Mouse (Mus musculus): ENCODE results near the gene Znrd1. TPM values are rescaled to one million over a fixed set of nuclear protein-coding genes. Genes with fewer than 3 reads are reported as not detected.
A peak's percentile ranks its signal among the peaks of the same experiment; 100 is the strongest.
"Not testable (repeated sequence)": the region's sequence is repeated elsewhere in the genome, so short reads cannot be mapped to it uniquely, and the experiment has no call there.

Gene Znrd1
- total RNA-seq (2021), result 10 to 100 TPM; 24.1 to 27.6 TPM

DNA sequence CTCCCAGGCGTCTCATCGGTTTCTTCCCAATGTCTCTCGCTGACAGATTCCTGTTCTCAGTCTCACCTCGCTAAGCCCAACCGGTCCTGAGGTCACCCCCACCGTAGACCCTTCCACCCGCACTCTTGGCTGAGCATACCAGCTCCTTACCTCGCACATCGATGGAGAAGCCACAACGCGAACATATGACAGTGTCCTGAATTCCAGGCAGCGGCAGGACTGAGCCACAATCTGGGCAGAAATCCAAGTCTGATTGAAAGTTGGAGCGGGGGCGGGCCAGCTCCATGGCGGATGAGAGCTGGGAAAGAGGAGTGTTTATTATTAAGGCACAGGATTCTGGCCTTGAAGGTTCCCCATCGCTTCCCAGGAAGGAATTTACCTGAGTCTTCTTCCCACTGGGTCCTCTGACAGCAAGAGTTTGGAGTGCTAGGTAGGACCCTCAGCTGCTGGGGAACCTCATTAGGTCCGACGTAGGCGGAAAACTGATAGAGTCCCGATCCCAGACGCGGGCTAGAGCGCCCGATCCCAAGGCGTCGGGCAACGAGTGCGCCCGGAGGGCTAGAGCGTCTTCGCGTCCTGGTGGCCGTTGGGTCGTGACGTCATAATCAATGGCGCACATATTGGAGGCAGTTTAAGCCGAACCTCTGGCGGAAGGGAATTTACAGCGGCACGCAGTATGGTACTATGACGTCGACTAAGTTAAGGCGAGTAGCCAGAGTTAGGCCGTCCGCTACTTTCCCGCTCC is at the start of gene Znrd1, which contains the start of gene Znrd1as:
TSS of gene Znrd1 (minus strand) at position 561 of the 745 bp plus-strand sequence.
TSS of gene Znrd1as (plus strand) at position 594 of the 745 bp plus-strand sequence.
- intact Hi-C loops (cut with DNase I), result loop anchor here (2.0 to 5.0 kb wide), 3 partner anchors 43 to 121 kb away; partner anchors contain the start of genes Gabbr1 and Trim26
- peak; percentile 90 to 95 for DNase-seq

DNA sequence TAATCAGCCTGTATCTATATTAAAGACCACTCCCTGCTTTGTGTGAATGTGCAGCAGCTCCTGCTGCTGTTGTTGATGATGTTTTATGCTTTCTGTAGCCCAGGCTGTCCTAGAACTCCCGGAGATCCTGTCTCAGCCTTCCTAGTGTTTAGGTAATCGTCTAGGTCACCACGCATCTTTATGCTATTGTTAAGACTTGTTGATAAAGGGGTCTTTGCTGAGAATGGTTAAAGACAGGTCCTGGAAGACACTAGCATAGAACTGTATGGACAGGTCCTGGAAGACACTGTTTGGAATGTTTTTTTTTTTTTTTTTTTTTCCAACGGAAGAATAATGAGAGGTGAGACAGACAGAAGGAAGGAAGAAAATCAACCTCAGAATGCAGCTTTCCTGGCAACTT is 45.0 kb upstream of the Znrd1 start:
- DNase-seq, result no peak
- intact Hi-C loops (cut with DNase I), result loop anchor here (2.0 kb wide), 1 partner anchor 43 kb away; no protein-coding TSS in a partner anchor

DNA sequence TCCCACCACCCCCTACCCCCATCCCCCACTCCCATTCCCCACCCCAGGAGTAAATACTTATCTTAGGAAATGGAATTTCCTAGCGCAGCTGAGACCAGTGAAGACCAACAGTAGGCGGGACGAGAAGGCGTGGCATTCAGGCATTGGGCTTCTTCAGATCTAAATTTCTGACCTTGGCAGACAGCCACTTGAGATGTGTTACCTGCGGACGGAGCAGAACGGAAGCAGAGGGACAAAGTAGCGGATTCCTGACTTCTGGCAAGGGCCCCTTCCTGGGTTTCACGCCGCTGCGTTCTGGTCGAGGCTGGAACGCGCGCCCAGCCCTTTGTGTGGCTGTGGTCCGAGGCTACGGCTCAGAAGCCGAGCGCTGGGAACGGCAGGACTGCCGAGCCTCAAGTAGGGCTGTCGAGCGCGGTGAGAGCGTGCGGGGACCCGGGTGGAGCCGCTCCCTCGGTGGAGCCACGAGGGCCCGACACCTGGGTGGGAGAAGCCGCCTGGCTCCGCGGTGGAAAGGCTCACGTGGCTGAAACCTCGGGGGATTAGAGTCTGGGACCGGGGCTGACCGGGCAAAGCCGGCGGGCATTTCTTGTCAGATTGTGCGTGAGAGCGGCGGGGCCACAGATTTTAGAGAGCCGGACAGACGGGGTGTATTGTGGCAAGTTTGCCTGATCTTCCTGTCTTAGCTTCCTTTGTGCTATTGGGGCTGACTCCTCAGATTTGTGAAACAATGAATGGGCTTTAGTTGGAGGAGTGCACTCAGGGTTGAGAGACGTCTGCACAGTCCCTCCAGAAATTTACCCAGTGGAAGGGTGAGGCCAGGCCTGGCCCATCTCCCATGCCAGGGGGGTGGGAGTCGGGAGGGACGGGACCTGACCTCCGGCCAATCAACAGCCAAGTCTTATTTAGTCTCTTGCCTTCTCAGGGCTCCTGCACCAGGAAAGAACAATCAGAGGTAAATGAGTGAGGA is 44.3 kb upstream of the Znrd1 start:
- peak; percentile 43 for DNase-seq
- intact Hi-C loops (cut with DNase I), result loop anchor here (2.0 kb wide), 1 partner anchor 44 kb away; no protein-coding TSS in a partner anchor

DNA sequence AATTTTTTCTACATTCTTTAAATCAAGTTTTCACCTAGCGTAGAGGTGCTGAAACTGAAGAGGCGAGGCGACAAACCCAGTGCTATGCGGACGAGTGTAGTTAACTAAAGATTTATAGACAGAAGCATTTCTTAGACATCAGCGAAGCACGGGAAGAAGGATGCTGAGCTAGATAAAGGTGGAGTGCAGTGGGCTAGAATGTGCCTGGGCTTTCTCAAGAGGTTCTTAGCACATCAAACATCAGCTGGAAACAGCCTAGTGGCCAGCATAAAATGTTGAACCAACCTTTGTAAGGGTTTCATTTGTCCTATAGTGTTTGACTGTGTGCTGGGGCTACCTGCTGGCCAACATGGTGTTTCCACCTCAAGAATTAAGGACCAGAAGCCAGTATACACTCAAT is 42.5 kb upstream of the Znrd1 start, which contains the start of gene Zfp57:
TSS of gene Zfp57 (plus strand) at position 301 of the 400 bp plus-strand sequence.
- DNase-seq, result no peak
- intact Hi-C loops (cut with DNase I), result no loop called here

DNA sequence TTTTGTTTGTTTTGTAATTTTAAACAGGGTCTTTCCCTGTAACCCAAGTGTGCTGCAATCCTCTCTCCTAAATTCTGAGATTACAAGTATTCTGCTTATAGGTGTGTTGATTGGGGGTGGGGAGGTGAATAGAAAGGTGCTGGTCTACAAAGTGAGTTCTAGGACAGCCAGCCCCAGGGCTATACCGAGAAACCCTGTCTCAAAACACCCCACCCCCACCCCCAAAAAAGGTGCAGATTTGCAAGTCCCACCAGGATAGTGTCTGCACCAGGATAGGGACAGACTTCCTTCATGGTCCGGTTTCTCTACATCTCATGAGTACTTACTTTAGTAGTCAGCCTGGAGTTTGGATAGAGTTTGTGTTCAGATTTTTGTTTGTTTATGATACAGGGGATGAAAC is 40.1 kb upstream of the Znrd1 start:
- intact Hi-C loops (cut with DNase I), result loop anchor here (5.0 kb wide), 1 partner anchor 106 kb away; the partner anchor contains the start of gene Trim40
- DNase-seq, result no peak

DNA sequence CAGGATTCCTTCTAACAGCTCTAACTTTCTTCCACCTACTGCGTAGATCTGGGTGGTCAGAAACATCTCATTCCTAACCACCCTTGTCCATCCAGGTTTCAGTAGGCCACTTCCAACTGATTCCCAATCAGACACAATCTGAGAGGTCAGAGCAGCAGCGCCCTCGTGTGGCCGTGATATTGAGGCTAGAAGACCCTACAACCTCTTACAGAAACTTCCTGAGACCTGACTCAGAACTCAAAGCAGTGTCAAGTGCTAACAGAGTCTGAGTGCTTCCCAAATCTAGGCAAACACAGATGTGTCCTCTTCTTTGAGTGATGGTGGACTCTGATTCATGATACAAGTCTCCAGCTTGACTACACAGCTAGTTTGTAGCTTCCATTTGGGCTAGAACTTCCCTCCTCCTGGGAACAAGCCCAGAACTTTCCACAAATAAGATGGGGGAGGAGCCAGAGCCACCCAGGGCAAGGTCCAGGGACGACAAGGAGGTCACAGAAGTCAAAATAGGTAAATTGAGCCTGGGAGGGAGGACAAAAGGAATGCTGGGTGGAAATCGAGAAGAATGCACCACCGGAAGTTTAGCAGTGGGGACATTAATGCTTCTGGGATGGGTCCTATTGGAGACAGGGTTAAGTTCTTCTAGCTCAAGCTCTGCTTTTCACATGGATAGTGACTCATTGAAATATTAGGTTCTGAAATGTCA is 38.8 kb upstream of the Znrd1 start:
- intact Hi-C loops (cut with DNase I), result loop anchor here (1.0 to 5.0 kb wide), 2 partner anchors 82 to 105 kb away; partner anchors contain the start of gene Trim40

DNA sequence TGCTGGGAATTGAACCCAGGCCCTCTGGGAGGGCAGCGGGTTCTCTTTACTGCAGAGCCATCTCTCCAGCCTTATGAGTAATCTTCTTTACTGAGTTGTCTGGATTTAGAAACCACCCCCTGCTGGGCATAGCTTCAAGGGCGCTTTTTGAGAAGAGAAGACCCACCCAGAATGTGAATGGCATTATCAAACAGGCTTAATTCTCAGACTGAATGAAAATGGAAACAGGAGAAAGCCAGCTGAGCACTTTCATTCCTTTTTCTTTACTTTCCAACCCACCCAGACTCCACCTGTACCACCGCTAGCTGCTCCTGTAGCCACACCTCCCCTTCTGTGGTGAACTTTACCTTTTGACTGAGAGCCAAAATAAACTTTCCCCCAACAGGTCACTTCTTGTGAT is 37.1 kb upstream of the Znrd1 start:
- no peak for DNase-seq
- intact Hi-C loops (cut with DNase I), result loop anchor here (5.0 kb wide), 1 partner anchor 103 kb away; the partner anchor contains the start of gene Trim40

More for the DNA sequence above, 38.8 kb upstream of the Znrd1 start:
- DNase-seq, result peak; percentile 76 to 85

DNA sequence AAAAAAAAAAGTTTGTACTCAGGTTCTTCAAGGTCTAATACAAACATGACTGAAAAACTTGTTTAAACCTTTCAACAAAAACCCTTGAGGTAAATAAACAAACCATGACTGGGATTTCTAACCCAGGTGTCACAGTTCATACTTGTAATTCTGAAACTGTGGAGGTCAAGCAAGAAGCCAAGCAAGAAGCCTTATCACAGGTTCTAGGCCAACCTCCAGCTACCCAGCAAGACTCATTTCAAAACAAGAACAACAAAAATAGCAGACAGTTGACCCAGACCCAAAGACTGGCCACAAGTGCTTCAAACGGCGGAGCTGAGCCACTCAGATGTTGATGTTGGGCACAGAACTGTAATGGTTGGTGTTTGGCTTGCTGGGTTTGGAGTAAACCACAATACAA is 36.2 kb upstream of the Znrd1 start:
- intact Hi-C loops (cut with DNase I), result no loop called here
- DNase-seq, result no peak

DNA sequence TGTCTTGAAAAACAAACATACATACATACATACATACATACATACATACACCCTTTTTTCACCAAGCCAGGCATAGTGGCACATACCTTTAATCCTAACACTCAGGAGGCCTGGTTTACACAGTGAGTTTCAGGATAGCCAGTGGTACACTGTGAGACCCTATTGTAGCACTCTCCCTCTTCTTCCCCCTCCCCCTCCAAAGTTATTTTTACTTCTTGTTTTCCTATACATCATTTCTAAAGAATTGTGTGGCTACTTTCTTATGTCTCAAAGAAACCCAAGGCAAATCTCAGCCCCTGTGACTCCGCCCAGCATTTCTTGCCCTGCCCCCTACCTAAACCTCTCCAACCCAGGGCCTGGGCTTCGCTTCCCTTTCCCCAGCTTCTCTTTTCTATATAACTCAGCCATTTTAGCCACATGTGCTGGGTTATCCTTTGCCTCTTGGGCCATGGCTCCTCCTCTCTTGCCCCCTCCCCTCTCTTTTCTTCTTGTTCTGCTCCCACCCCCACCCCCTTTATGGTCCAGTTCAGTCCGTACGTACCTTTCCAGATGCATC is 35.5 kb upstream of the Znrd1 start:
- intact Hi-C loops (cut with DNase I), result no loop called here
- DNase-seq, result no peak

DNA sequence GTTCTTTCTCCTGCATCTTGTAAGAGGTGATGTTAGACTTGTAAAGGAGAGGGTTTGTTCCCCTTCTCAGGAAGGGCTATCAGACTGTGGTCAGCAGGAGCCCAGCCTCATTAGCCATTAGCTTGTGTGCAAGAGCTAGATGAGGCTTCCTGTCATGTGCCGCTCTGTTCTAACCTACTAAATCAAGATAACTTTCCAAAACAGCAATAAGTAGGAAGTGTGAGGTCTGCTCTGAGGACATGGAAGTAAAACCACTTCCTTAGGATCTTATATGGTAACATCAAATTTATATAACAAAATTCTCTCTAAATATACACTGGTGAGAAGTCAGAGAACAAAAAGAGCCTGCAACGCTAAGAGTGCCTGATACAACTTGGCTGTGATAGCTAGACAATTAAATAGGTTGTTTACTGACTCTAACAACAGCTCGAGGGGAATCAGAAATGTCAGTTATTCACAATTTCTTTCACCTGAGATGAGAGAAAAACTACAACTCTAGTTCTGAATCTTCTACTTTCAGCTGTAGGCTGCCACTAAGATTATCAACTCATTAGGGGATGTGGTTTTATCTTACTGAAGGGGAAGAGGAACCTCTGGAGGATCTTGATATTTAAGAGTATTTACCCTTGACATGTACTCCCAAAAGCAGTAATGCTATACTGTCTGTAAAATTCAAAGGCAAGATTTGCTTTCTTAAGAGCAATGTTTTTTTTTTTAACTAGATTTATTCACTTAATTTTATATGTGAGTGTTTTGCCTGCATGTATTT is 34.2 kb upstream of the Znrd1 start:
- intact Hi-C loops (cut with DNase I), result no loop called here
- DNase-seq, result no peak

DNA sequence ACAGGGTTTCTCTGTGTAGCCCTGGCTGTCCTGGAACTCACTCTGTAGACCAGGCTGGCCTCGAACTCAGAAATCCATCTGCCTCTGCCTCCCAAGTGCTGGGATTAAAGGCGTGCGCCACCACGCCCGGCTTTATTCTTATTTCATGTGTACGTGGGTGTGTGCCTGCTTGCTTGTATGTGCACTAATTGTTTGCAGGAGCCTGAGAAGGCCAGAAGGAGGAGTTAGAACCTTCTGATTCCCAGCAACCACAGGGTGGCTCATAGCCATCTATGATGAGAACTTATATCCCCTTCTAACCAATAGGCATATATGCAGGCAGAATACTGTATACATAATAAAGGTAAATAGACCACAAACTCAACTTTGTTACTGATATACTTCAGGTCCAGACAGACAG is 32.3 kb upstream of the Znrd1 start:
- intact Hi-C loops (cut with DNase I); DNase-seq: not testable (repeated sequence)

DNA sequence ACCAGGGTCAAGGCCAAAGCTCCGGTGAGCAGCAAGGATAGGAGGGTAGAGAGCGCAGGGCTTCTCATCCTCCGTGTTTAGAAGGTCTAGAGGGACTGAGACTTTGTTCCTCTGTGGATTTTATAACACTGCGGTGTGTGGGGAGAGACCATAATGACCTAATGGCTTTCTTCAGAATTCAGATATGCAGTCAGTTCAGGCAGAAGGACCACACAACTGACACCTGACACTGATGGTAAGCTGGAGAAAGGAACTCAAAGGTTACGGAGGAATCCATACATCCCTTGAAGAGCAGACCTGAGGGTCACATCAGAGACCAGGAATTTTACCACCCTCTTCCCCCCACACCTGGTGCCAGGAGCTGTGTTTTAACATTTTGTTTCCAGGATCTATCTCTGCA is 31.1 kb upstream of the Znrd1 start, which contains the start of gene H2-M5:
TSS of gene H2-M5 (minus strand) at position 101 of the 400 bp plus-strand sequence.
- no peak for DNase-seq
- intact Hi-C loops (cut with DNase I), result no loop called here

DNA sequence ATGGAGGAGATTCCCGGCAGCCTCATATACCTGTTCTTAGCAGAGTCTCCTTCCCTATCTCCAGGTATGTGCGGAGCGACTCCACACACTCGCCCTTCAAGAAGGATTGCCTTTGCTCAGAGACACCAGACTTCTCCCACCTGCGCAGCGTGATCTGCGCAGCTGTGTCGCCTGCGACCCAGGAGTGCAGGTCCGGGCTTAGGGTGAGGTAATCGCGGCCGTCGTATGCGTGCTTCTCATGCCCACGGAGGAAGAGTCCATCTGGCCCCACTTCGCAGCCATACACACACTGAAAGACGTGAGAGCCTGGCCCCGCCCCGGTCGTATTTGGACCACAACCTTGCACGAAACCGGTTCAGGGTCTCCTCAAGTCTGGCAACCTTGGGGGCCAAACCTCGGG is 30.1 kb upstream of the Znrd1 start:
- no peak for DNase-seq
- intact Hi-C loops (cut with DNase I), result no loop called here

DNA sequence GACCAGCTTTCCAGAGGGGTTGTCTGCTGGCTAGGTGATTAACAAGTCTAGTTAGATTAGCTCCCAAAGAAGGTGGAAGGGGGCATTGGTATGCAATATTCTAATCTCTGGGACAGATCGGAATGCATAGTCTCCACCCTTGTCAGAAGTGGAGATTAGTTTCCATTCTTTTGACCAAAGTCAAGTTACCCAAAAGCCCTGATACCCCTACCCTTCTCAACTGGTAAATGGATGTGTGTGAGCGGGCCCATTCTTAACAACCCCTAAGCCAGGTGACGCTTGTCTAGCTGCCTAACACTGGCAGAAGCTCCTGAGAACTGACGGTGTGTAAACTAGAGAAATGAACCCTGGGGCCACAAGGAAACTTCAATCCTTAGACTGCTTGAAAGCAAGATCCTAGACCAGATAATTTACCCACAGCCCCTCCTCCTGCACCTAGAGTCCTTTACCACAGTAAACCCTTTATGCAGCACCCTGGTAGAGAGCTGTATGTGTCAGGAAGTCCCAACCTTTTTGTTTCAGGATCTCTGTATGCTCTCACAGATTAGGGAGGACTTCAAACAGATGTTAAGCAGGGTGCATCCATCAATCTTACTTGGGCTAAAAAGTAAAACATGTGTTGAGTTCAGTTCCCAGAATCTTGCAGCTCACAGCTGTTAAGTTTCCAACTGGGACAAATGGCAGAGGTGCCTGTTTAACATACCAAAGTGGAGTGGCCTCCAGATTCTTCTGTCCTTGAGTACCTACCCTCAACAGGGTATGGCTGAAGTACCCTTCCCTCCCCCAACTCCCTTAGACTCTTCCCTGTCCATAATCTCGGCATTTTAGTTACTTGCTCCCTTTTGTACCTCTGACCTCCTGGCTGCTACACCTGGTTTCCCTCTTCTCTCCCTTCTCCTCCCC is 24.1 kb upstream of the Znrd1 start:
- DNase-seq, result no peak
- intact Hi-C loops (cut with DNase I), result no loop called here

DNA sequence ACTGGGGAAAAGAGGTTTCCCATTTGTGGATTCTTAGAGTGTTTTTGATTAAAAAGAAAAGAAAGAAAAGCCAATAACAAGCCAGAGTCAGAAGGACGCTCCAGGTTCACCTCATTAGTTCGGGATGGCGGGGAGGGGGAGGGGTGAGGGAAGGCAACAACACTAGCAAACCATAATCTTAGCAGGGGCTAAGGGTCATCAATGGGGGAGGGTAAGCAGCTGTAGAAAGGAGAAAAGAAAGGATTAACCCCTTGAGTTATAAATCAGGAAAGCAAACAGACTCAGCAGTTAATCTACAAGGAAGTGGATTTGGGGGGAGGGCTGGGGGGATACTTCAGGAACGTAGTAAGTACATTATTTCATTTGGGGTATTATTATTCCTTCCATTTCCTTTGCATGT is 23.5 kb upstream of the Znrd1 start:
- intact Hi-C loops (cut with DNase I), result no loop called here
- DNase-seq, result no peak

DNA sequence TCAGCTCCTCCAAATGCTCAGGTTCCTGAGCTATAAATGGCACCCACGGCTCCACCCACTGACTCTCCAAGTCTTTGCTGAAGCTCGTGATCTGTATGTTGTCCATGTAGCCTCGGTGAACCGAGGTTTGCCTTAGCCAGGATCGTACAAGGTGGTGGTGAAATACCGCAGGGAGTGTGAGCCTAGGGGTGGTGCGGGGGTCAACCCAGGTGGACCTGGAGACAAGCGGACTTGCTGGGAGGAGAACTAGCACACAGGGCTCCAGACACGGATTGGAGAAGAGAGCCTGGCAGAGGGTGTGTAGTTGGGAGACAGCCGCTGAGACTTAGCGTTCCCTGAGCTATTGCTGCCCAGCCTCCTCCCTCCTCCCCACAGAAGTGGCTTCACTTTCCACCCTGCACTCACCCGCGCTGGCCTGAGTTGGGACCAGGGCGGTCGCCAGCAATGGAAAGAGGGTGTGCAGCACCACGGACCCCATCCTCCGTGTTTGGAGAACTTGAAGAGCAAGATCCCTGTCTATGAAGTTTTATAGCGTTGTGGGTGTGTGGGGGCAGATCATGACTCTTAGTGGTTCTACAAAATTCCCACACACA is 23.0 kb upstream of the Znrd1 start, which contains the start of gene 2410137M14Rik:
TSS of gene 2410137M14Rik (minus strand) at position 17 of the 593 bp plus-strand sequence.
- intact Hi-C loops (cut with DNase I), result no loop called here
- peak; percentile 9 to 22 for DNase-seq

DNA sequence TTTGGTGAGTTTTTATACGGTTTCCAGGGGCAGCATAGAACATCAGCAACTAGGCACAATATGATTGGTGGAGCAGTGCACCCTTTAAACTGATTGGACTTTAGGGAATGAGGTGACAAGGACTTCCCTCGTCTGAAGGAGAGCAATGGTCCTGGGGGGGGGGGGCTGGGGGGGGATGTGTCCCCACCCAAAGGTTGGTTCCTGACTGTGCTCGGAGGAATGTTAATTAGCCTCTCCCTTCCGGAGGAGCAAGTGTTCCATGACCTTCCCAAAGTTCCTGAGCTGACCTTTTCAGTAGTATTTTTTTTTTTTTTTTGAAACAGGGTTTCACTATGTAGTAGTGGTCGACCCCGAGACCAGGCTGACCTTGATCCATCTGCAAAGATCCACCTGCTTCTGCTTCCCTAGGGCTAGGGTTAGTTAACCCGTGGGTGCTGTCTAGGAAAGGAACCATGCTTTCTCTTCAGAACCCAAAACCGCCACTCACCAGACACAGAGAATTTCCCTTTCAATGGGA is 15.0 kb upstream of the Znrd1 start:
- intact Hi-C loops (cut with DNase I), result no loop called here
- no peak for DNase-seq
